Mouse (Mus musculus): ENCODE results near the gene Trex1. TPM values are rescaled to one million over a fixed set of nuclear protein-coding genes. Genes with fewer than 3 reads are reported as not detected.
A peak's percentile ranks its signal among the peaks of the same experiment; 100 is the strongest.

Trex1 gene
- polyA plus RNA-seq, 1 experiment from 2014 or later: 13.6 TPM

DNA sequence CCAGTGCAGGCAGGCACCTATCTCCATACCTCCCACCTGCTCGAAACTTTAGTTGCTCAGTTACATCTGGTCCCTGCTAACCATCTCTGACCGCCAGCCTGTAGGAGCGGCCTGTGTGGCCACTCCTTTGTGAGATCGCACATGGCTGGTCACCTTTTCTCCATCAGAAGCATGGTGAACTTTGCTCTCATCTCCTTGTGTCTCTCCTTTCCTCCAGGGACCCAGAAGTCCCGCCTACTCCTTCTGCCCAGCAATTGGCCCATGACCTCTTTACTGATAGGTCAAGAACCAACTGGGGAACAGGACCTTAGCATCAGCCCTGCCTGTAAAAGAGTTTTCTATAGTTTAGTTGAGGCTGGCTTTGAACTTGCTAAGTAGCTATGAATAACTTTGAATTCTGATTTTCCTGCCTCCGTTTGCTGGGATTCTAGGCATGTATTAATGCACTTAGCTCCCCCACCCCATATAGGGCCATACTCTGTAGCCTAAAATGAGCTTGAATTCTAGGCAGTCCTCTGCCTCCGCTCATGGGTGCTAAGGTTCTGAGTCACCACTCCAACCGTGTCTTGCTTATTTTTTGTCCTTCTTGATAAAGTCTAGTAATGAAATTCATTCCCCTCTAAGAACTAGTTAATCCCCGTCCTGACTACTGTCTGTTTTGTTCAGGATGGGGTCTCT lies 9.4 kb downstream of the Trex1 start:
- H3K27ac ChIP-seq (ENCODE audit: low read depth, low read length): no peak overlapping the region
- no peak overlapping the region for H3K4me2 ChIP-seq (ENCODE audit: low read length)
- H3K27me3 ChIP-seq (replicated peaks; ENCODE audit: control insufficient read depth, insufficient read depth, low read length): no peaks in the 10 kb centered on the region
- peaks cover 5% of the 10 kb centered on the region for H3K4me1 ChIP-seq (ENCODE audit: control insufficient read depth, insufficient read depth, low read depth, low read length)
- H3K9ac ChIP-seq (ENCODE audit: low read depth, low read length): no peak overlapping the region
- no peak overlapping the region for H3K4me3 ChIP-seq (ENCODE audit: low read length)
- WGBS: 82% methylated on average over 9 of the region's 9 CpGs
- H3K36me3 ChIP-seq (ENCODE audit: control insufficient read depth, insufficient read depth, low read length): no peaks in the 10 kb centered on the region
- no peaks in the 10 kb centered on the region for H3K9me3 ChIP-seq (ENCODE audit: control insufficient read depth, low read length)
- no peak for ATAC-seq

DNA sequence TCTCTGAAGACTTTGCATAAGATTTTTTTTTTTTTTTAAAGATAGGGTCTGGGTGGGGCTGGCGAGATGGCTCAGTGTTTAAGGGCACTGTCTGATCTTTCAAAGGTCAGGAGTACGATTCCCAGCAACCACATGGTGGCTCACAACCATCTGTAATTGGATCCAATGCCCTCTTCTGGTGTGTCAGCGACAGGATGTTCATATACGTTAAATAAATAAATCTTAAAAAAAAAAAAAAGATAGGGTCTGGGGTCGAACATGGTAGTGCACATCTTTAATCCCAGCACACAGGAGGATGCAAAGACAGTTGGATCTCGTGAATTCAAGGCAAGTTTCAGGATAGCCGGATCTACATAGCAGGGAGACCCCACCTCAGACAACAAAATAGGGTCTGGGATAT lies 10.2 kb downstream of the Trex1 start:
- no peak for ATAC-seq
- Histone ChIP-seq H3K27me3 (replicated peaks; ENCODE audit: control insufficient read depth, insufficient read depth, low read length) (no peaks in the 10 kb centered on the region), H3K4me3 (ENCODE audit: low read length) (no peak overlapping the region), H3K27ac (ENCODE audit: low read depth, low read length) (no peak overlapping the region), H3K36me3 (ENCODE audit: control insufficient read depth, insufficient read depth, low read length) (no peaks in the 10 kb centered on the region), H3K4me1 (ENCODE audit: control insufficient read depth, insufficient read depth, low read depth, low read length) (peaks cover under 1% of the 10 kb centered on the region; the same call in 1 of the 2 replicates), H3K4me2 (ENCODE audit: low read length) (no peak overlapping the region), H3K9me3 (ENCODE audit: control insufficient read depth, low read length) (no peaks in the 10 kb centered on the region), H3K9ac (ENCODE audit: low read depth, low read length) (no peak overlapping the region)
- 88% methylated on average over 7 of the region's 7 CpGs for WGBS

DNA sequence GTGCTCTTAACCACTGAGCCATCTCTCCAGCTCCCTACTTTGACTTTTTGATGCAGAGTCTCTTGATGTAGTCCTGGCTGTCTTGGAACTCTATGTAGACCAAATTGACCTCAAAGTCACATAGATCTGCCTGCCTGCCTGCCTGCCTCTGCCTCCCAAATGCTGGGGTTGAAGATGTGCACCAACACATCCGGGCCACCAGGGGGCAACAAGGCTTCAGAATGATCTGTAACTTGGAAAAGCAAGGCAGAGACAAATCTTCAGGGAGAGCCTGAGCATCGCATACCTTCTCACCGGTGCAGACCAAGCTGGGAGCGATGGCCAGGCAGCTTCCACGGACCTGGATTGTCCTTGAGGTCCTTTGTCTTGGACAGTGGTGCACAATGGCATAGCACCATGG lies 13.2 kb downstream of the Trex1 start:
- H3K9me3 ChIP-seq (ENCODE audit: control insufficient read depth, low read length): no peaks in the 10 kb centered on the region
- H3K27me3 ChIP-seq (replicated peaks; ENCODE audit: control insufficient read depth, insufficient read depth, low read length): no peaks in the 10 kb centered on the region
- H3K27ac ChIP-seq (ENCODE audit: low read depth, low read length): no peak overlapping the region
- no peaks in the 10 kb centered on the region for H3K4me1 ChIP-seq (ENCODE audit: control insufficient read depth, insufficient read depth, low read depth, low read length)
- H3K4me2 ChIP-seq (ENCODE audit: low read length): no peak overlapping the region
- H3K9ac ChIP-seq (ENCODE audit: low read depth, low read length): no peak overlapping the region
- WGBS: 35% methylated on average over 5 of the region's 5 CpGs
- no peak for ATAC-seq
- H3K4me3 ChIP-seq (ENCODE audit: low read length): no peak overlapping the region
- H3K36me3 ChIP-seq (ENCODE audit: control insufficient read depth, insufficient read depth, low read length): no peaks in the 10 kb centered on the region

DNA sequence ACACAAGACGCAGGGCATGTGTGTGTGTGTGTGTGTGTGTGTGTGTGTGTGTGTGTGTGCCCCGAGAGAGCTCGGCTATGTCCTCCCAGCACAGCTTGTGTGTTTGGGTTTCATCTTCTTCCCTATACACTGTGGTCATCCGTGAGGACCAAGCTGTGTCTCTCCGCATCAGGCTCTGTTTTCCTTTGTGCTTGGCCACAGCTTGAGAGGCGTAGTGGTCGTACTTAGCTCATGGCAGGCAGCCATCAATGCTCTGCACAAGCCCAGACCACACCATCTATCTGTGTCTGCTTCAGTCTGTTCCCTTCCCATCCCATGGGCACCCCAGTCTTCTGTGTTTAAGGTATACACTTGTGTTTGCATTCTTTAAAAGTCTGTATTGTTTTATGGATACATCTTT lies 18.2 kb downstream of the Trex1 start:
- WGBS: 76% methylated on average over 7 of the region's 7 CpGs
- Histone ChIP-seq H3K4me2 (ENCODE audit: low read length) (no peak overlapping the region), H3K4me3 (ENCODE audit: low read length) (no peak overlapping the region), H3K27me3 (replicated peaks; ENCODE audit: control insufficient read depth, insufficient read depth, low read length) (no peaks in the 10 kb centered on the region), H3K9me3 (ENCODE audit: control insufficient read depth, low read length) (no peaks in the 10 kb centered on the region), H3K4me1 (ENCODE audit: control insufficient read depth, insufficient read depth, low read depth, low read length) (peaks cover 5% of the 10 kb centered on the region; the same call in 1 of the 2 replicates), H3K9ac (ENCODE audit: low read depth, low read length) (no peak overlapping the region), H3K27ac (ENCODE audit: low read depth, low read length) (no peak overlapping the region), H3K36me3 (ENCODE audit: control insufficient read depth, insufficient read depth, low read length) (no peaks in the 10 kb centered on the region)
- ATAC-seq: no peak

DNA sequence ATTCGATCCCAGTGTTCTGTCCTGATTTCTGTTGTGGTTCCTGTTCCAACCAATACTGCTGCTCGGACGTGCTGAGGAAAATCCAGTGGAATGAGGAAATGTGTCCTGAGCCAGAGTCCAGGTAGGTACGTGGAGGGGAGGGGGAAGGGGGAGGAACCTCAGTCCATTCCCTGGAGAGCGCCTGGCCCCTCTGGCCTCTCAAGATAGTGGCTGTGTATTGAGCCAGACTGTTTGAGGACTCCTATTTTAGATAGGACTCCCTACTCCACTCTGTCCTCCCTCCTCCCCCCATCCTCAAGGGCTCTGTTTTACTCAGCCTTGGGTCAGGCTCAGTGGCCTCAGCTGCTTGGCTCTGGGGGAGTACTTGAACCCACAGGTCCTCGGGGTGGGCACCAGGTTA lies 18.6 kb downstream of the Trex1 start:
- no peaks in the 10 kb centered on the region for H3K36me3 ChIP-seq (ENCODE audit: control insufficient read depth, insufficient read depth, low read length)
- H3K4me3 ChIP-seq (ENCODE audit: low read length): no peak overlapping the region
- no peak overlapping the region for H3K9ac ChIP-seq (ENCODE audit: low read depth, low read length)
- no peaks in the 10 kb centered on the region for H3K27me3 ChIP-seq (replicated peaks; ENCODE audit: control insufficient read depth, insufficient read depth, low read length)
- peaks cover 5% of the 10 kb centered on the region; the same call in 1 of the 2 replicates for H3K4me1 ChIP-seq (ENCODE audit: control insufficient read depth, insufficient read depth, low read depth, low read length)
- no peak for ATAC-seq
- H3K27ac ChIP-seq (ENCODE audit: low read depth, low read length): no peak overlapping the region
- 75% methylated on average over 6 of the region's 6 CpGs for WGBS
- no peak overlapping the region for H3K4me2 ChIP-seq (ENCODE audit: low read length)
- no peaks in the 10 kb centered on the region for H3K9me3 ChIP-seq (ENCODE audit: control insufficient read depth, low read length)

DNA sequence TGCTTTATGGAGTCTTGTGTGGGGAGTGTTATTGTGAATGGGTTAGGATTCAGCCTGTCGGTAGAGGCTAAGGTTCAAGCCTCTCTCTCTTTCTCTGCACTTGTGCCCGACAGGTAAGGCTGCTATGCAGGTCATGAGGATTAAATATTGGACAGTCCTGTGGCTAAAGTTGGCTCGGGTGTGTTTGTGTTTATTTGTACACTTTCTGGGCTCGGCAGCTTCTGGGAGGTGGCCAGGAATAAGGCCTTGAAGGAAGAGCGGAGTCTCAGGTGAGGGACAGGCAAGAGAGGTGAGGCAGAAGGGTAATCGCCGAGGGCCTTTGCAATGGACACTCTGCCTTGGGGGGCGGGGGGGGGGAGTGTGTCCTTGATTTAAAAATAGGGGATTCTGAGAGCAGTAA lies 19.3 kb downstream of the Trex1 start:
- ATAC-seq: no peak
- H3K4me3 ChIP-seq (ENCODE audit: low read length): no peak overlapping the region
- H3K27me3 ChIP-seq (replicated peaks; ENCODE audit: control insufficient read depth, insufficient read depth, low read length): no peaks in the 10 kb centered on the region
- no peak overlapping the region for H3K4me2 ChIP-seq (ENCODE audit: low read length)
- H3K27ac ChIP-seq (ENCODE audit: low read depth, low read length): no peak overlapping the region
- no peaks in the 10 kb centered on the region for H3K36me3 ChIP-seq (ENCODE audit: control insufficient read depth, insufficient read depth, low read length)
- 82% methylated on average over 8 of the region's 8 CpGs for WGBS
- peaks cover 5% of the 10 kb centered on the region; the same call in 1 of the 2 replicates for H3K4me1 ChIP-seq (ENCODE audit: control insufficient read depth, insufficient read depth, low read depth, low read length)
- H3K9ac ChIP-seq (ENCODE audit: low read depth, low read length): no peak overlapping the region
- H3K9me3 ChIP-seq (ENCODE audit: control insufficient read depth, low read length): no peaks in the 10 kb centered on the region

DNA sequence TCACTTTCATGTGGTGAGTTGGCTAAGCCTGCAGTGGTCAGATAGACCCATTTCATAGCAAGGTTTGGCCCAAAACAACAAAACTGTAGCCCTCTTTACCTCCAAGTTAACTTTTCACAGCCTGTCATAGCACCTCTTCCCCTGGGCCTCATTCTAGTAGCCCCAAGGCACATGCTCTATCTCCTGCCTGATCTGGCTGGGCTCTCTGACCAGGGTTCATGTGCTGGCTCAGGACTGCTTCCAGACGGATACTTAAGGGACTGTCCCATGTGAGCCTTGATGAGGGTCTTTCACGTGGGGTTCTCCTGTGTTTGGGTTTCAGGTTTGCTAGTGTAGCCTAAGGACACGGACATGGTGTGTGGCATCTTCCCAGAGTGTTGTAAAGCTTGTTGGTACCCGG lies 19.9 kb downstream of the Trex1 start:
- no peaks in the 10 kb centered on the region for H3K27me3 ChIP-seq (replicated peaks; ENCODE audit: control insufficient read depth, insufficient read depth, low read length)
- ATAC-seq: no peak
- H3K4me2 ChIP-seq (ENCODE audit: low read length): no peak overlapping the region

DNA sequence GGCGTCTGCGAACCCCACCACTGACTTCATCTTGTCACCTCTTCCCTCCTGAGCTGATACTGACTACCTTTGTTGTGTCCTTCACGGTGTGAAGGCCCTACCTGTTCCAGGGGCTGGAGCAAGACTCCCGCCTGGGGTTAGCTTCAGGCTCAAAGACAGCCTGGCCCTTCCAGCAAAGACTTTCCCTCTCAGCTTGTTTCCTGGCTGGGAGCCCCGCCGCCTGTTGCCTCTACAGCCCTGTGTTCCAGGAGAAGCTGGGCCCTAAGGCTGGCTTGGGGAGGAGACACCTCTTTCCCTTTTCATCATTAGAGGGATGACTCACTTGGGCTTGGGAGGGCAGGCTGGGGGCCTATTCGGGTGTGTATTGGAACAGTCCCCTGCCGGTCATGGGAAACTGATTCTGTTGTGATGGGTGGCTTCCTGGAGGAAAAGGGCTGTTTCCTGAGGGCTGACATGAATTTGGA lies 20.6 kb downstream of the Trex1 start:
- peak overlapping the region; percentile 77 for H3K4me2 ChIP-seq (ENCODE audit: low read length)
- H3K27me3 ChIP-seq (replicated peaks; ENCODE audit: control insufficient read depth, insufficient read depth, low read length): no peaks in the 10 kb centered on the region
- peak overlapping the region; percentile 75 for H3K9ac ChIP-seq (ENCODE audit: low read depth, low read length)
- no peaks in the 10 kb centered on the region for H3K36me3 ChIP-seq (ENCODE audit: control insufficient read depth, insufficient read depth, low read length)
- 20% methylated on average over 8 of the region's 8 CpGs for WGBS
- ATAC-seq: no peak; the same call in none of the 2 replicates
- H3K9me3 ChIP-seq (ENCODE audit: control insufficient read depth, low read length): no peaks in the 10 kb centered on the region
- H3K27ac ChIP-seq (ENCODE audit: low read depth, low read length): peak overlapping the region; percentile 51; the same call in 1 of the 2 replicates
- peak overlapping the region; percentile 66 for H3K4me3 ChIP-seq (ENCODE audit: low read length)
- peaks cover 5% of the 10 kb centered on the region; the same call in 1 of the 2 replicates for H3K4me1 ChIP-seq (ENCODE audit: control insufficient read depth, insufficient read depth, low read depth, low read length)

More for the DNA sequence above, 19.9 kb downstream of the Trex1 start:
- peaks cover 5% of the 10 kb centered on the region; the same call in 1 of the 2 replicates for H3K4me1 ChIP-seq (ENCODE audit: control insufficient read depth, insufficient read depth, low read depth, low read length)
- no peaks in the 10 kb centered on the region for H3K9me3 ChIP-seq (ENCODE audit: control insufficient read depth, low read length)
- H3K9ac ChIP-seq (ENCODE audit: low read depth, low read length): no peak overlapping the region
- no peak overlapping the region for H3K4me3 ChIP-seq (ENCODE audit: low read length)
- H3K36me3 ChIP-seq (ENCODE audit: control insufficient read depth, insufficient read depth, low read length): no peaks in the 10 kb centered on the region
- WGBS: 83% methylated on average over 4 of the region's 4 CpGs
- no peak overlapping the region for H3K27ac ChIP-seq (ENCODE audit: low read depth, low read length)

DNA sequence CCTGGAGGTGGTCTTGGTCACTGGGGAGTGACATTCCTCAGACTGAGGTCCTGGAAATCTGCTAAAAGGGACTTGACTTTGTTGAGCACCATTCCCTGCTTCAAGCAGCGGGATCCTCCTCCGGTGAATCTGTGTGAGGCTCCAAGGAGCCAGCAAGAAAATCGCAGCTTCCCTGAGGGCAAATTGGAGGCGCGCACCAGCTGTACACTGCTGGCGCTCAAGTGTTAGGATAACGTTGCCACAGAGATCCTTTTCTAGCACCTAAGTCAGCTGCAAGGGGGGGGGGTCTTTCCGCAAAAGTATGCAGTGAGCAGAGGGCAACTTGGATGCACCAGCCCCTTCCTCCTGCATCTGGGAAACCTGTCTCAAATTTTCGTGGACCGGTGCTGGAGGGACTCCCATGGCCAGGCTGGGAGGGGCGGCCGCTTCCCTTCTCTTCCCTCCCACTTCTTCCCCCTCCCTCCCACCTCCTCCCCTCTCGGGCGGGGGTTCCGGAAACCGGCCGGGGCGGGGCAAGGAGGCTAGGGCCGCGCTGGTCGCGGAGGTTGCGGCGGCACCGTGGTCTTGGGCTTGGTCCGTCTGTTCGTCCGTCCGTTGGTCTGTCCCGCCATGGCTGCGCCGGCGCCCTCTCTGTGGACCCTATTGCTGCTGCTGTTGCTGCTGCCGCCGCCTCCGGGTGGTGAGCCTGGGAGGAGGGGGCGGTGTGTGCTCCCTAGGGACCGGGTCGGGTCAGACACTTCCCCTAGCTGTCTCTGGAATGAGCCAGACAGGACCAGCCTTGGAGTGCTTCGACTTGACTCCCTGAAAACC lies 21.2 kb downstream of the Trex1 start, which contains the start of gene Shisa5:
Shisa5 (plus strand) TSS at position 480 of the 810 bp plus-strand sequence.
- peak; percentile 82 for ATAC-seq
- Histone ChIP-seq H3K4me2 (ENCODE audit: low read length) (peak within 1 kb of the TSS; percentile 77), H3K9ac (ENCODE audit: low read depth, low read length) (peak within 1 kb of the TSS; percentile 75), H3K27ac (ENCODE audit: low read depth, low read length) (peak within 1 kb of the TSS; percentile 51; the same call in 1 of the 2 replicates), H3K4me3 (ENCODE audit: low read length) (peak within 1 kb of the TSS; percentile 66), H3K4me1 (ENCODE audit: control insufficient read depth, insufficient read depth, low read depth, low read length) (peaks cover 5% of the 10 kb centered on the region; the same call in 1 of the 2 replicates), H3K9me3 (ENCODE audit: control insufficient read depth, low read length) (no peaks in the 10 kb centered on the region), H3K36me3 (ENCODE audit: control insufficient read depth, insufficient read depth, low read length) (no peaks in the 10 kb centered on the region), H3K27me3 (replicated peaks; ENCODE audit: control insufficient read depth, insufficient read depth, low read length) (no peaks in the 10 kb centered on the region)
- under 1% methylated on average over 37 of the region's 40 CpGs for WGBS

Measured in hindbrain, embryonic 16.5 days (tissue).